Mouse (Mus musculus) intestine, embryonic 16.5 days (tissue): ENCODE measurements at regions not wholly inside any gene's neighbourhood (a gene's known extent, or its start where the extent isn't known, plus 50 kb on each side); places are given as distances from the start of the nearest gene placed in this dataset.
A peak's percentile ranks its signal among the peaks of the same experiment; 100 is the strongest.

Experiments
- ATAC-seq: fragments of 200-750 bp; cut with Nextera tagmentation; 2 replicates; pipeline ENCODE4 v1.8.0; 2017; ENCODE audit warnings: moderate TSS enrichment, moderate library complexity
- H3K27ac ChIP-seq: fragments of 300-500 bp; sonication (generic); 2 replicates; pipeline ENCODE4 v1.5.1; 2014; ENCODE audit warnings: mild to moderate bottlenecking, low read length
- H3K27me3 ChIP-seq: fragments of 300-500 bp; sonication (generic); replicated peaks from 2 replicates; pipeline ENCODE4 v1.6.1; 2014; ENCODE audit warnings: low read length, control low read depth, mixed read lengths; ENCODE audit not compliant: control insufficient read depth, insufficient read depth
- H3K36me3 ChIP-seq: fragments of 300-500 bp; sonication (generic); 2 replicates; pipeline ENCODE4 v1.6.1; 2014; ENCODE audit warnings: low read length, control low read depth; ENCODE audit not compliant: control insufficient read depth, insufficient read depth
- H3K4me1 ChIP-seq: fragments of 300-500 bp; sonication (generic); 2 replicates; pipeline ENCODE4 v1.6.1; 2014; ENCODE audit warnings: low read length, control low read depth, mixed read lengths; ENCODE audit not compliant: control insufficient read depth, insufficient read depth
- H3K4me2 ChIP-seq: fragments of 300-500 bp; sonication (generic); 2 replicates; pipeline ENCODE4 v1.6.1; 2014; ENCODE audit warnings: low read depth, low read length, control low read depth
- H3K4me3 ChIP-seq: fragments of 300-500 bp; sonication (generic); 2 replicates; pipeline ENCODE4 v1.5.1; 2014; ENCODE audit warnings: mild to moderate bottlenecking, low read length
- H3K9ac ChIP-seq: fragments of 300-500 bp; sonication (generic); 2 replicates; pipeline ENCODE4 v1.6.1; 2014; ENCODE audit warnings: low read depth, low read length
- H3K9me3 ChIP-seq: fragments of 300-500 bp; sonication (generic); 2 replicates; pipeline ENCODE4 v1.6.1; 2016; ENCODE audit warnings: low read length, control low read depth; ENCODE audit not compliant: control insufficient read depth
- WGBS: fragments of 180-500 bp; shearing (Covaris S2); extraction: QIAGEN DNeasy Blood & Tissue Kit; methylation state at CpG from one replicate; pipeline ENCODE4 v1.1.7; 2014; 5-methylcytosine and 5-hydroxymethylcytosine counted together

DNA sequence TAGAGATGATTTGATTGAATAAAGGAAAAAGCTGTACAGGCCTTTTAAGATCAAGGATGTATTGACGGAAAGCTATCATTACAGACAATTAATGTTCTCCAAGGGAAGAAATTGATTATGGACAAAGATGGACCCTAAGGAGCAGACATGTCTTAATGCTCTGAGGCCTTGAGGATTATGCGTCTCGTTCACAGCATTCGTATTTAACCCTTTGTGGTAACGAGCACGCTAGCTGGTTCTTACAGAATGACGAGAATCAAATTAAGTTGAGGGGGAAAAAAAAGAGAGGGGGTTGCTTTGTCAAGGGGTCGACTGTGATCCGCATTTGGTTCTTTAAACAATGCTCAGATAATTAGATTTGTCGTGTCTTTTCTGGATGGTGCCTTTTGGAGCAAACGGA lies 233.3 kb upstream of the Dnajc19 start:
- no peaks in the 10 kb centered on the region for H3K27me3 ChIP-seq
- H3K9ac ChIP-seq, result no peak overlapping the region
- no peak overlapping the region for H3K4me3 ChIP-seq
- no peaks in the 10 kb centered on the region for H3K9me3 ChIP-seq
- no peak for ATAC-seq
- no peaks in the 10 kb centered on the region for H3K36me3 ChIP-seq
- no peaks in the 10 kb centered on the region for H3K4me1 ChIP-seq
- no peak overlapping the region for H3K27ac ChIP-seq
- no peak overlapping the region for H3K4me2 ChIP-seq
- 75% methylated on average over 11 of the region's 11 CpGs for WGBS

DNA sequence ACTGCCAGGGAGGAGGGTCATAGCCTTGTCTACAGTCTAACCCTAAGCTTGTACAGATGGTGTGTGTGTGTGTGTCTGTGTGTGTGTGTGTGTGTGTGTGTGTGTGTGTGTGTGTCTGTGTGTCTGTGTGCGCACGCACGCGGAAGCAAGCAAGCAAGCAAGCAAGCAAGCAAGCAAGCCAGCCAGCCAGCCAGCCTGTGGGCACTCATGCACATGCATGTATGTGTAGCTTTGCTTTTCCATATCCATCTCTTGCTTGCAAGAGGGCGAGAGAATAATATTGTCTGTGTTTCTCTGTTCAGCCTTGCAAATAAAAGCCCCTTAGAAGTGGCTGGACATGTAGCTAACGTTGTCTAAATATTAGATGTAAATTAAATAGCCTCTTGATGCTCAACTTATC lies 230.8 kb upstream of the Dnajc19 start:
- H3K4me2 ChIP-seq, result no peak overlapping the region
- H3K27ac ChIP-seq, result no peak overlapping the region
- no peak for ATAC-seq
- no peak overlapping the region for H3K9ac ChIP-seq
- H3K4me3 ChIP-seq, result no peak overlapping the region
- H3K9me3 ChIP-seq, result no peaks in the 10 kb centered on the region
- no peaks in the 10 kb centered on the region for H3K36me3 ChIP-seq
- WGBS, result 85% methylated on average over 6 of the region's 6 CpGs
- H3K27me3 ChIP-seq, result no peaks in the 10 kb centered on the region
- no peaks in the 10 kb centered on the region for H3K4me1 ChIP-seq

DNA sequence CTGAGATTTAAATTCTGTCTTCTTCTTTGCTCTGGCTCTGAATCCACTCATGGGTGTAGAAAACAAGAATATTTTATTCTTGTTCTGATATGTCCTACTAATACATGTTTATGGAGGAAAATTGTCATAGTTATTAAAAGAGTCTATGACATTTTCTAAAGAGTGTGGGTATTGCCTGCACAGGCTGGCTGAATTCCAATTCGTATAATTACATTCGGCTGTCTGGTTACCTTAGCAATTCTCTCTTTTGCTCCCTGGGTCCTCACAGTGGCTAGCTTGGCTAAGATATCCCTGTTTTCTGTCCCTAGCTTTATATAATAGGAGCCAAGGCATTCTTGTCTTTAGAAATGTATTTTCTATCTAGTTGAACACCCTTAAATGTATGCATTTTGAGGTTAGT lies 218.5 kb upstream of the Dnajc19 start:
- WGBS, result 90% methylated on average over 2 of the region's 2 CpGs
- no peak for ATAC-seq
- Histone ChIP-seq H3K4me3 (no peak overlapping the region), H3K9ac (no peak overlapping the region), H3K36me3 (no peaks in the 10 kb centered on the region), H3K27me3 (no peaks in the 10 kb centered on the region), H3K4me1 (no peaks in the 10 kb centered on the region), H3K9me3 (no peaks in the 10 kb centered on the region), H3K27ac (no peak overlapping the region), H3K4me2 (no peak overlapping the region)

DNA sequence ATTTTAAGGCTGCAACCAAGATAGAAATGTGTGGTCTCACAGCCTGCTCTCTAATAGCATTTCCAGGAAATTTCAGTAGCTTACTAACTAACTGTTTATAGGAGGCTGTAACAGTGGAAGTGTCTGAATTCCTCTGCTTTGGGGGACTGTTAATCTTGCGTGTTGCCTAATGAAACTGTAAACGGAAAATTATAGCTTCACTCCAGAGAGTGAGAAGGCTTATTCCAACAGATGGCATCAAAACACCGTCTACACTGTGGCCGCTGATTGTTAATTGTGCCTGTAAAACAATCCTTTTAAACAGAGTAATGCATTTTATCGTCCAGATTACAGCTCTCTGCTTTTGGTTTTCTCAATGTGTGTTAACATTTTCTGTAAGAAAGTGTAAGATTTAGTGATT lies 206.7 kb upstream of the Dnajc19 start:
- Histone ChIP-seq H3K4me3 (no peak overlapping the region), H3K27me3 (no peaks in the 10 kb centered on the region), H3K4me1 (no peaks in the 10 kb centered on the region), H3K36me3 (no peaks in the 10 kb centered on the region), H3K4me2 (no peak overlapping the region), H3K9me3 (no peaks in the 10 kb centered on the region), H3K27ac (no peak overlapping the region), H3K9ac (no peak overlapping the region)
- no peak for ATAC-seq
- 45% methylated on average over 5 of the region's 5 CpGs for WGBS

DNA sequence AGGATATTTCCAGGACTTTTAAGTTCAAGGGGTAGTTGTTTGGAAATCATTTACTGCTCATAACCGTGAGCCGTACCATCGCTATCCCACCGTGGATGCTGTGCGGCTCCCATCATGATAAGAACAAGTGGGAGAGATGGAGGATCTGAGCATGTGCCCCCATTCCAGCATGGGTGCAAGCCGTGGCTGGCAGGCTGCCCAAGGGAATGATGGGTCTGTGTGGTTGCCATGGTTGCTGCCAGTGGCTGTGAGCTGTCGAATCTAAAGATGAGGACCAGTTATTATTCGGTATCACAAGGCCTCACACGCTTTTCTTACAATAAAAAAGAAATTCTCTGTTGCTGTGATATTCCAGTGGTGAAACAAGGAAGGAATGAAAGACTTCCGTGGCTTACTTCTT lies 189.0 kb upstream of the Dnajc19 start:
- Histone ChIP-seq H3K27ac (no peak overlapping the region), H3K9me3 (no peaks in the 10 kb centered on the region), H3K9ac (no peak overlapping the region), H3K36me3 (no peaks in the 10 kb centered on the region), H3K27me3 (no peaks in the 10 kb centered on the region), H3K4me1 (no peaks in the 10 kb centered on the region), H3K4me3 (no peak overlapping the region), H3K4me2 (no peak overlapping the region)
- ATAC-seq, result no peak
- WGBS, result 83% methylated on average over 10 of the region's 10 CpGs

DNA sequence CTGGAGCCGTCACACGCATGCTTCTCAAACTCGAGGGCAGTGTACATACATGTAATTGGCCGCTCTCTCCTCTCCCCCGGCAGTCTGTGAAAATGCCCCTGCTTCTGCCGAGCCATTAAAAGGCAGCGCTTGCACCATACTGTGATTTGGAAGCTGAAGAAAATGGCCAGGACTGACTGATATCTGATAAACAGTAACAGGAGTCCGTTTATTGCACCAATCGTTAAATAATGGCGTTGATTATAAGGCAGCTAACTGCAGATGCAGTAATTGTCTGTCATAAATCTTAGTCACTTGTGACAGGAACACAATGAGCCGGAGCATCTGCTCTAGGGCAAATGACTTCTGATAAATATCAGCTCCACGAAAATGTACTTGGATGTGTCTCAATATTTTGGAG lies 185.3 kb upstream of the Dnajc19 start:
- Histone ChIP-seq H3K4me1 (no peaks in the 10 kb centered on the region), H3K4me2 (0 out of 2 replicates have a peak overlapping the region, but pooled peaks have one; percentile 16), H3K9ac (no peak overlapping the region), H3K27me3 (no peaks in the 10 kb centered on the region), H3K9me3 (no peaks in the 10 kb centered on the region), H3K4me3 (no peak overlapping the region), H3K36me3 (no peaks in the 10 kb centered on the region), H3K27ac (no peak overlapping the region)
- ATAC-seq, result peak; percentile 68
- WGBS, result 40% methylated on average over 12 of the region's 12 CpGs

DNA sequence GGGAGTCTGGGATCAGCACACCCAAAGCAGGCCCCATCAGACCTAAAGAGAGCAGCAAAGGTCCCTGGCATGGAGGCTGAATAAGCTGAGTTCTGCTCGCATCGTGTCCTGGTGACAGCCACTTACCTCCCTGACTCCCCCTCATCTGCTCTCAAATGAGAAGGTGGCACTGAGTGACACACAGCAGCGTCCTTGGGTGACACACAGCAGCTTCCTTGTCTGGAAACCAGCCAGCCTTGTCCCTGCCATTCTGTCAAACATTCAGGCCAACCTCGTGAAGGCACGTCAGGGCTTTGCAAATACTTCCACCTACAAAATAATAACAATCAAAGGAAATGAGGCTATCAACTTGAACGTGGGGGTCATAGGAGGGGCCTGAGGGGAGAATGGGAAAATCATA lies 183.7 kb upstream of the Dnajc19 start:
- no peak overlapping the region for H3K27ac ChIP-seq
- WGBS, result 55% methylated on average over 6 of the region's 6 CpGs
- H3K9me3 ChIP-seq, result no peaks in the 10 kb centered on the region
- H3K27me3 ChIP-seq, result no peaks in the 10 kb centered on the region
- no peak overlapping the region for H3K9ac ChIP-seq
- ATAC-seq, result no peak
- H3K4me2 ChIP-seq, result no peak overlapping the region
- H3K36me3 ChIP-seq, result no peaks in the 10 kb centered on the region
- no peak overlapping the region for H3K4me3 ChIP-seq
- no peaks in the 10 kb centered on the region for H3K4me1 ChIP-seq

DNA sequence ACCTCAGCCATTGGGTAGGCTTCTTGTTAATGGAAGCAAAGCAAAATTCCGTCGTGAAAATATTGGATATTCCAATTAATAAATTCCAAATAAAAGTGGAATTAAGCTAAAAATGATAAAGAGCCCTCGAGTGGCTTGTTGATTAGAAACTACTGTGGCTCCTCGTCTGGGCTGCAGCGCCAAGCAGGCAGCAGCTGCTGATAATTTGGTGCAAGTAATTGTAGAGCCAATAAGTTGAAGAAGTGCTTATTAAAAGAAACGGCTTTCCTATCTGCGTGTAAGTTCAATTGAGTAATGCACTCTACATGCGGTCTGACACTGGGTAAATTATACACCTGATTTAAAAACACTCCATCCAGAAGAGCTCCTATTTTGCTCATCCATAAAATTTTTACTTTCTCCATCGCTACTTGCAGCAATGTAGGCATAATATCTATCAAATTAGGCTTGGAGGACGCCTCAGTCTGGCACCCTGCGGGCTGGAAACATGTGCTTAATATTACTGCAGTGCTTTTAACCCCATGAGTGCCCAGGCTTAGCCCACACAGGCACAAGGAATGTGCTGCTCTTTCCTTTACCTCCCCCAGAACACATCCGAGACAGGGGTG lies 171.7 kb upstream of the Dnajc19 start:
- no peaks in the 10 kb centered on the region for H3K9me3 ChIP-seq
- no peaks in the 10 kb centered on the region for H3K36me3 ChIP-seq
- WGBS, result 62% methylated on average over 12 of the region's 12 CpGs

DNA sequence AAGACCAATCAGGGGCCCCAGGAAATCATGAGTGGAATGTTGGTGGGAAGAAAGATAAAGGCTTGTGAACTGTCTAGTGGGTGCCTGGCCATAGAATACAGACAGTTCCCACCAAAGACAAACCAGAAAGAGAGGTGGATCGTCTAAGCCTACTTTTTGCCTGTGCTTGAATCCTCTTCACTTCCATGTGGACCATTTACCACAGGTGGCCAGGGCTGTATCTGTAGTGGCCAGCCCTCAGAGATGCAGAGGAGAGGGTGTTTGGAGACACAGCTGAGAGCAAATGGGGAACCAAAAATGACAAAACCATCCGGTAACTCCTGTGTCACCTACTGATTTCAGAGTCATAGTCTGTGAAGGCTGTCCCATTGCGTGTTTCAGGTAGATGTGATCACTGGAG lies 161.0 kb upstream of the Dnajc19 start:
- no peak for ATAC-seq
- Histone ChIP-seq H3K27me3 (no peaks in the 10 kb centered on the region), H3K9me3 (no peaks in the 10 kb centered on the region), H3K9ac (no peak overlapping the region), H3K4me1 (no peaks in the 10 kb centered on the region), H3K4me2 (no peak overlapping the region), H3K36me3 (no peaks in the 10 kb centered on the region), H3K4me3 (no peak overlapping the region), H3K27ac (no peak overlapping the region)
- 89% methylated on average over 3 of the region's 3 CpGs for WGBS

More for the DNA sequence above, 171.7 kb upstream of the Dnajc19 start:
- no peak overlapping the region for H3K9ac ChIP-seq
- H3K4me1 ChIP-seq, result no peaks in the 10 kb centered on the region
- no peak for ATAC-seq
- H3K27me3 ChIP-seq, result no peaks in the 10 kb centered on the region
- no peak overlapping the region for H3K4me3 ChIP-seq
- no peak overlapping the region for H3K4me2 ChIP-seq
- H3K27ac ChIP-seq, result no peak overlapping the region

DNA sequence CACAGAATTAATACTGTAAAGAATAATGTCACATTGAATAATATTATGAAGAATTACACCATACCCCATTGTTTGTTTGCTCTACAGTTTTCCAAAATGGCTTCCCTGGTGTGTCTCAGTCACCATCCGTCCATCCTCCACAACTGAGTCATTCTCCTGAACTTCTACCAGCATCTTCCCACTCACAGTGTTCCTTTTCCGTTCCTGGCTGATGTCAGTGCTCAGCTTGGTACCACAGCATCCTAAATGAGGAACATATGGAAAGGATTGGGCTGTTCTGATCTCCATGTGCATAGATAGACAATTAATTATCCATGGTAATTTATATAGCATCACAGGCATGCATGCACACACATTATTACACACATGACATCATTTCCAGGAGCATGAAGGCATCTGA lies 158.9 kb upstream of the Dnajc19 start:
- Histone ChIP-seq H3K4me2 (no peak overlapping the region), H3K9me3 (no peaks in the 10 kb centered on the region), H3K4me1 (no peaks in the 10 kb centered on the region), H3K4me3 (no peak overlapping the region), H3K27ac (no peak overlapping the region), H3K27me3 (no peaks in the 10 kb centered on the region), H3K36me3 (no peaks in the 10 kb centered on the region), H3K9ac (no peak overlapping the region)
- ATAC-seq, result no peak
- WGBS, result 77% methylated on average over 2 of the region's 2 CpGs
